Mouse (Mus musculus) T-helper 17 cell (primary cell): ENCODE data around the gene Mpdu1.
"Not testable (repeated sequence)": the region's sequence is repeated elsewhere in the genome, so short reads cannot be mapped to it uniquely, and the experiment has no call there.

Experiments
- in situ Hi-C, 2 experiments: fragments of 300-600 bp; cut with MboI, MseI; formaldehyde crosslinking; loops; 1 replicate in 1 of 2; 2 replicates in 1 of 2; pipeline ENCODE4 v1.15.1; 2025; ENCODE audit warnings: high pct_unique_total_duplicates in 2 of 2

Gene Mpdu1

GRCm38 (mm10) chr11:69624339-69624738 is 38.1 kb downstream of the Mpdu1 start:
- in situ Hi-C loops: not testable (repeated sequence)

- in situ Hi-C loops: no loop called here
Observed at GRCm38 (mm10) chr11:69623006-69623405, 39.4 kb downstream of the Mpdu1 start.

- in situ Hi-C loops: no loop called here
Observed at GRCm38 (mm10) chr11:69622406-69622805, 40.0 kb downstream of the Mpdu1 start.

- in situ Hi-C loops: no loop called here
Observed at GRCm38 (mm10) chr11:69621571-69622268, 40.7 kb downstream of the Mpdu1 start, which contains the start of gene Sat2. Sat2 (plus strand) TSS chr11:69622024.

- in situ Hi-C loops: no loop called here
Observed at GRCm38 (mm10) chr11:69620394-69621081, 41.9 kb downstream of the Mpdu1 start.

GRCm38 (mm10) chr11:69617805-69618204 is 44.6 kb downstream of the Mpdu1 start, which contains the start of gene Shbg:
Shbg (minus strand) TSS chr11:69617905.
- in situ Hi-C loops: no loop called here

- in situ Hi-C loops: no loop called here
Observed at GRCm38 (mm10) chr11:69616781-69617180, 45.7 kb downstream of the Mpdu1 start.

GRCm38 (mm10) chr11:69614257-69614588 is 48.2 kb downstream of the Mpdu1 start:
- in situ Hi-C loops: not testable (repeated sequence)

- in situ Hi-C loops: no loop called here
Observed at GRCm38 (mm10) chr11:69613553-69614256, 48.7 kb downstream of the Mpdu1 start.

- in situ Hi-C loops: no loop called here
Observed at GRCm38 (mm10) chr11:69610899-69611298, 51.5 kb downstream of the Mpdu1 start.

GRCm38 (mm10) chr11:69609416-69609815 is 53.0 kb downstream of the Mpdu1 start:
- in situ Hi-C loops: loop anchor here in 1 of 2 experiments (10.0 kb wide), 1 partner anchor 895 kb away; the partner anchor contains the start of gene Tm4sf5

GRCm38 (mm10) chr11:69608525-69608924 is 53.9 kb downstream of the Mpdu1 start:
- in situ Hi-C loops: loop anchor here in 1 of 2 experiments (10.0 kb wide), 1 partner anchor 896 kb away; the partner anchor contains the start of gene Tm4sf5

GRCm38 (mm10) chr11:69606832-69607231 is 55.6 kb downstream of the Mpdu1 start:
- in situ Hi-C loops: loop anchor here in 1 of 2 experiments (10.0 kb wide), 1 partner anchor 898 kb away; the partner anchor contains the start of gene Tm4sf5
